29 mouse cellular contexts compared by ENCODE assay signal in the genomic region with DNA sequence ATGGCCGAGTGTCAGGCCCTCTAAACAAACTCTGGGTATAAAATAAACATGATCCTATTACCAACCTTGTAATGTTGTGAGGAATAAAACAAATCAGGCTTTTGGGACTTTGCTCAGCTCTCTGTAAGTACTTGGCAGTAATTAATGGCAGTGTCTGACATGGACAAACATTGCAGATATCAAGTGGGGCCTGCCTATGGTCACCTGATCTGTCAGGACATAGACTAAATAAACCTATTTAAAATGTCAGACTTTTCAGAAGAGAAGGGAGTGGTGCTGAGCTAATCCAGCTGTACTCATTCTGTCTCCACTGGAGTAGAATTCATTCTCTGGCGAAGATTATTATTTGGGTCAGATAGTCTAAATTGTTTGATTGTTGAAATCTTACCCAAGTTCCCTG. TPM values are rescaled to one million over a fixed set of nuclear protein-coding genes. Genes with fewer than 3 reads are reported as not detected.
A peak's percentile ranks its signal among the peaks of the same experiment; 100 is the strongest.
DNase-seq lines count a peak whose midpoint lies in the region; ATAC-seq and TF ChIP-seq lines count a peak whose summit lies in the region.
"Had no signal": no experiment of that assay in that cellular context is flagged by ENCODE, and none has a peak within 500 bp of the region (broad histone marks: within the 10 kb centered on the region; RNA-seq: fewer than 3 reads in every experiment).

No protein-coding gene starts in this region.

- H3K36me3 ChIP-seq in kidney, embryonic 14.5 days (ENCODE audit: control insufficient read depth, insufficient read depth, low read length), result no peaks in the 10 kb centered on the region
- H3K36me3 ChIP-seq in lung, embryonic 15.5 days, result no peaks in the 10 kb centered on the region
- no peaks in the 10 kb centered on the region for H3K36me3 ChIP-seq in stomach, embryonic 14.5 days (ENCODE audit: control insufficient read depth, insufficient read depth, low read length)
- no peaks in the 10 kb centered on the region for H3K36me3 ChIP-seq in stomach, postnatal 0 days (ENCODE audit: control insufficient read depth, insufficient read depth, low read length)
- H3K36me3 ChIP-seq: embryonic facial prominence, embryonic 13.5 days; limb, embryonic 12.5 days; liver, embryonic 13.5 days; midbrain, embryonic 15.5 days; neural tube, embryonic 12.5 days had no signal

- peak; percentile 90 for ATAC-seq in kidney, embryonic 14.5 days (ENCODE audit: low FRiP score, low TSS enrichment)
- peak; percentile 71; the same call in 1 of the 2 replicates for ATAC-seq in lung, embryonic 15.5 days (ENCODE audit: borderline replicate concordance, extremely low read depth, low FRiP score, low TSS enrichment)
- peak; percentile 81 for ATAC-seq in stomach, embryonic 14.5 days (ENCODE audit: insufficient number of reproducible peaks, insufficient read depth, low FRiP score, low read depth)
- ATAC-seq in stomach, postnatal 0 days (ENCODE audit: low FRiP score, low TSS enrichment), result peak; percentile 55
- ATAC-seq: forebrain, embryonic 13.5 days; hindbrain, postnatal 0 days; midbrain, embryonic 15.5 days had no signal

- no peak overlapping the region for H3K27ac ChIP-seq in kidney, embryonic 14.5 days (ENCODE audit: low read depth, low read length)
- H3K27ac ChIP-seq in lung, embryonic 15.5 days, result no peak overlapping the region
- peak overlapping the region; percentile 61; the same call in 1 of the 2 replicates for H3K27ac ChIP-seq in stomach, embryonic 14.5 days (ENCODE audit: low read length)
- no peak overlapping the region for H3K27ac ChIP-seq in stomach, postnatal 0 days (replicated peaks)
- H3K27ac ChIP-seq: embryonic facial prominence, embryonic 13.5 days; forebrain, embryonic 13.5 days; hindbrain, postnatal 0 days; layer of hippocampus, adult 2 months; limb, embryonic 12.5 days; liver, embryonic 13.5 days; macrophage; midbrain, embryonic 15.5 days; neural tube, embryonic 12.5 days had no signal

- TF ChIP-seq EP300 in stomach, postnatal 0 days (optimal IDR thresholded peaks at IDR 0.05), result no peak

- no peak for TF ChIP-seq CTCF in stomach, postnatal 0 days (IDR thresholded peaks at IDR 0.05; ENCODE audit: low read depth)

- H3K4me3 ChIP-seq in kidney, embryonic 14.5 days (ENCODE audit: low read length), result no peak overlapping the region
- H3K4me3 ChIP-seq in lung, embryonic 15.5 days, result no peak overlapping the region
- H3K4me3 ChIP-seq in stomach, embryonic 14.5 days (ENCODE audit: low read depth, low read length), result no peak overlapping the region
- H3K4me3 ChIP-seq in stomach, postnatal 0 days (ENCODE audit: low read depth, low read length), result no peak overlapping the region
- H3K4me3 ChIP-seq: embryonic facial prominence, embryonic 13.5 days; forebrain, embryonic 13.5 days; layer of hippocampus, adult 2 months; limb, embryonic 12.5 days; liver, embryonic 13.5 days; midbrain, embryonic 15.5 days; neural tube, embryonic 12.5 days had no signal

- H3K9ac ChIP-seq in kidney, embryonic 14.5 days (ENCODE audit: low read depth, low read length), result no peak overlapping the region
- no peak overlapping the region for H3K9ac ChIP-seq in lung, embryonic 15.5 days
- H3K9ac ChIP-seq in stomach, embryonic 14.5 days (replicated peaks; ENCODE audit: low read depth, low read length), result no peak overlapping the region
- H3K9ac ChIP-seq in stomach, postnatal 0 days (ENCODE audit: low read length), result no peak overlapping the region
- H3K9ac ChIP-seq: embryonic facial prominence, embryonic 13.5 days; forebrain, embryonic 13.5 days; limb, embryonic 12.5 days; liver, embryonic 13.5 days; midbrain, embryonic 15.5 days; neural tube, embryonic 12.5 days had no signal

- 26% methylated on average over 2 of the region's 2 CpGs for WGBS in kidney, embryonic 14.5 days
- WGBS in lung, embryonic 15.5 days, result 9% methylated on average over 2 of the region's 2 CpGs
- 9% methylated on average over 2 of the region's 2 CpGs for WGBS in stomach, embryonic 14.5 days
- 4% methylated on average over 2 of the region's 2 CpGs for WGBS in stomach, postnatal 0 days

- no peaks in the 10 kb centered on the region for H3K4me1 ChIP-seq in kidney, embryonic 14.5 days (ENCODE audit: control insufficient read depth, insufficient read depth, low read length)
- H3K4me1 ChIP-seq in lung, embryonic 15.5 days, result peaks cover 7% of the 10 kb centered on the region
- peaks cover 12% of the 10 kb centered on the region; the same call in 1 of the 2 replicates for H3K4me1 ChIP-seq in stomach, embryonic 14.5 days (ENCODE audit: control insufficient read depth, insufficient read depth, low read length)
- no peaks in the 10 kb centered on the region for H3K4me1 ChIP-seq in stomach, postnatal 0 days (replicated peaks; ENCODE audit: control insufficient read depth, insufficient read depth)
- H3K4me1 ChIP-seq: embryonic facial prominence, embryonic 13.5 days; limb, embryonic 12.5 days; midbrain, embryonic 15.5 days had no signal

- no peak for DNase-seq in kidney, postnatal 10 days
- no peak for DNase-seq in lung, postnatal 25 days (ENCODE audit: low spot score)
- DNase-seq in stomach, postnatal 0 days (ENCODE audit: low spot score), result no peak
- no peak for DNase-seq in layer of hippocampus, adult 18-20 months (ENCODE audit: low spot score in 2 of 2)
- DNase-seq: adrenal gland, adult 8-10 months; cerebellum, adult 2 months; cerebellum, postnatal 25 days; gastrocnemius, postnatal 36 days; kidney, adult 8-10 months; liver, embryonic 13.5 days; right cerebral cortex, postnatal 14 days; thymus, postnatal 25 days had no signal

- no peak overlapping the region for H3K4me2 ChIP-seq in kidney, embryonic 14.5 days (replicated peaks; ENCODE audit: low read depth, low read length)
- H3K4me2 ChIP-seq in lung, embryonic 15.5 days, result no peak overlapping the region
- H3K4me2 ChIP-seq in stomach, embryonic 14.5 days (replicated peaks; ENCODE audit: low read depth, low read length), result no peak overlapping the region
- H3K4me2 ChIP-seq in stomach, postnatal 0 days (replicated peaks; ENCODE audit: low read depth), result no peak overlapping the region
- H3K4me2 ChIP-seq: embryonic facial prominence, embryonic 13.5 days; forebrain, embryonic 13.5 days; limb, embryonic 12.5 days; liver, embryonic 13.5 days; midbrain, embryonic 15.5 days; neural tube, embryonic 12.5 days had no signal

- no peaks in the 10 kb centered on the region for H3K9me3 ChIP-seq in kidney, embryonic 14.5 days (ENCODE audit: control insufficient read depth, low read length)
- H3K9me3 ChIP-seq in lung, embryonic 15.5 days, result no peaks in the 10 kb centered on the region
- no peaks in the 10 kb centered on the region for H3K9me3 ChIP-seq in stomach, embryonic 14.5 days (ENCODE audit: control insufficient read depth, low read depth, low read length)
- no peaks in the 10 kb centered on the region for H3K9me3 ChIP-seq in stomach, postnatal 0 days (ENCODE audit: control insufficient read depth, low read length)
- H3K9me3 ChIP-seq: embryonic facial prominence, embryonic 13.5 days; forebrain, embryonic 13.5 days; limb, embryonic 12.5 days; liver, embryonic 13.5 days; midbrain, embryonic 15.5 days; neural tube, embryonic 12.5 days had no signal

- H3K27me3 ChIP-seq in kidney, embryonic 14.5 days (ENCODE audit: control insufficient read depth, insufficient read depth, low read length), result no peaks in the 10 kb centered on the region
- no peaks in the 10 kb centered on the region for H3K27me3 ChIP-seq in lung, embryonic 15.5 days
- H3K27me3 ChIP-seq in stomach, embryonic 14.5 days (ENCODE audit: control insufficient read depth, insufficient read depth, low read length), result no peaks in the 10 kb centered on the region
- H3K27me3 ChIP-seq in stomach, postnatal 0 days (ENCODE audit: control insufficient read depth, insufficient read depth, low read length), result no peaks in the 10 kb centered on the region
- H3K27me3 ChIP-seq: forebrain, embryonic 13.5 days; liver, embryonic 13.5 days; midbrain, embryonic 15.5 days; neural tube, embryonic 12.5 days had no signal

RNA-seq across cellular contexts. Expression of a gene that starts 4.9 kb away (rescaled TPM):
- polyA plus RNA-seq in kidney, embryonic 14.5 days (2014; fragmentation: Nextera tagmentation; extraction: Ambion mirVana), result 12.8 and 13.0 TPM in 2 replicates
- 25.9 and 27.3 TPM in 2 replicates for polyA plus RNA-seq in lung, embryonic 15.5 days (2015; fragmentation: Nextera tagmentation; extraction: Ambion mirVana)
- polyA plus RNA-seq in stomach, embryonic 14.5 days (2014; fragmentation: Nextera tagmentation; extraction: Ambion mirVana), result 57.5 and 63.1 TPM in 2 replicates
- 39.9 and 44.6 TPM in 2 replicates for polyA plus RNA-seq in stomach, postnatal 0 days (2015; fragmentation: Nextera tagmentation; extraction: Ambion mirVana)
- 1 to 10 TPM; 4.4 to 5.5 TPM for total RNA-seq in layer of hippocampus, adult 18-20 months (2021)

RNA-seq across cellular contexts. Expression of a gene that starts 44.6 kb away (rescaled TPM):
- polyA plus RNA-seq in kidney, embryonic 14.5 days (2014; fragmentation: Nextera tagmentation; extraction: Ambion mirVana), result not detected in 2 replicates
- 0.40 and 0.54 TPM in 2 replicates for polyA plus RNA-seq in lung, embryonic 15.5 days (2015; fragmentation: Nextera tagmentation; extraction: Ambion mirVana)
- 0.53 and 0.90 TPM in 2 replicates for polyA plus RNA-seq in stomach, embryonic 14.5 days (2014; fragmentation: Nextera tagmentation; extraction: Ambion mirVana)
- polyA plus RNA-seq in stomach, postnatal 0 days (2015; fragmentation: Nextera tagmentation; extraction: Ambion mirVana), result 0.42 and 0.58 TPM in 2 replicates
- total RNA-seq in layer of hippocampus, adult 18-20 months (2021), result not detected
- total RNA-seq: hindbrain, postnatal 0 days; layer of hippocampus, adult 2 months; layer of hippocampus, postnatal 25 days; left cerebral cortex, postnatal 10 days; MEL had no signal
- polyA plus RNA-seq: C2C12; cerebellum, adult 2 months; embryonic facial prominence, embryonic 13.5 days; forebrain, embryonic 13.5 days; heart, postnatal 0 days; hindbrain, embryonic 11.5 days; hindbrain, postnatal 0 days; limb, embryonic 12.5 days; liver, embryonic 13.5 days; macrophage; midbrain, embryonic 15.5 days; neural tube, embryonic 12.5 days had no signal
